Mouse (Mus musculus) embryonic facial prominence, embryonic 12.5 days (tissue): ENCODE results near the gene Epb41l2. TPM values are rescaled to one million over a fixed set of nuclear protein-coding genes. Genes with fewer than 3 reads are reported as not detected.

Experiments used
- ATAC-seq: fragments of 200-750 bp; cut with Nextera tagmentation; 2 replicates; pipeline ENCODE4 v1.8.0; 2017; ENCODE audit not compliant: insufficient number of reproducible peaks, insufficient read depth, low FRiP score, low TSS enrichment
- H3K27ac ChIP-seq: fragments of 300-500 bp; sonication (generic); 2 replicates; pipeline ENCODE4 v1.5.1; 2016; ENCODE audit warnings: mild to moderate bottlenecking
- H3K27me3 ChIP-seq: fragments of 300-500 bp; sonication (generic); 2 replicates; pipeline ENCODE4 v1.6.1; 2016; ENCODE audit warnings: mild to moderate bottlenecking, moderate library complexity
- H3K36me3 ChIP-seq: fragments of 300-500 bp; sonication (generic); 2 replicates; pipeline ENCODE4 v1.6.1; 2016; ENCODE audit warnings: mild to moderate bottlenecking
- H3K4me1 ChIP-seq: fragments of 300-500 bp; sonication (generic); 2 replicates; pipeline ENCODE4 v1.6.1; 2016
- H3K4me2 ChIP-seq: fragments of 300-500 bp; sonication (generic); replicated peaks from 2 replicates; pipeline ENCODE4 v1.6.1; 2016; ENCODE audit warnings: mild to moderate bottlenecking, moderate library complexity
- H3K4me3 ChIP-seq: fragments of 300-500 bp; sonication (generic); 2 replicates; pipeline ENCODE4 v1.5.1; 2016; ENCODE audit warnings: mild to moderate bottlenecking
- H3K9ac ChIP-seq: fragments of 300-500 bp; sonication (generic); 2 replicates; pipeline ENCODE4 v1.6.1; 2016; ENCODE audit warnings: mild to moderate bottlenecking, moderate library complexity
- H3K9me3 ChIP-seq: fragments of 300-500 bp; sonication (generic); 2 replicates; pipeline ENCODE4 v1.6.1; 2016; ENCODE audit warnings: mild to moderate bottlenecking, moderate library complexity
- WGBS: fragments of 180-500 bp; shearing (Covaris S2); methylation state at CpG from one replicate; pipeline ENCODE4 v1.1.7; 2016; 5-methylcytosine and 5-hydroxymethylcytosine counted together
- polyA plus RNA-seq: library from polyadenylated mRNA; unstranded; fragments of >200 nt; fragmentation: Nextera tagmentation; extraction: Ambion mirVana; gene quantifications from 2 replicates; pipeline ENCODE4 v1.2.1, GENCODE M21; 2016

The Epb41l2 gene
- polyA plus RNA-seq, 1 experiment from 2014 or later, result 96.7 TPM

DNA sequence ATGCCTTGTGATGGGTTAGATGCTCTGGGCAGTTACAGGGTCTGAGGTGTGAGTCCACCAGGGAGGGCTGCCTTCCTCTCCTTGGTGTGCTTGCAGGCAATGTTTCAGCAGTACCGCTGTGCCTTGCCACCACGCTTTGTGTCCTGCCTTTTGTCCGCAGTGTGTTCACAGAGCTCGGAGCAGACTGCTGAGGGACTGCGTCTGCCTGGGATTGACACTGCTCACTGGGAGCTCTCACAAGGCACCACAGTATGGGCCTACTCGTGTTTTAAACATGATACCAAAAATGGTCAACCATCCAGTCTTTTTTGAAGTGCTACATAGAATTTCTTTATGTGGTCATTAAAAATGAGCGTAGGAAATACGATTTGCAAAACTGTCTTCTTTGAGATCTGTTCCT is 164.1 kb downstream of the Epb41l2 start:
- Histone ChIP-seq H3K9me3 (no peaks in the 10 kb centered on the region), H3K27ac (no peak overlapping the region), H3K4me3 (no peak overlapping the region), H3K9ac (no peak overlapping the region), H3K27me3 (no peaks in the 10 kb centered on the region), H3K4me1 (no peaks in the 10 kb centered on the region), H3K4me2 (no peak overlapping the region), H3K36me3 (peaks cover 12% of the 10 kb centered on the region; the same call in 1 of the 2 replicates)
- ATAC-seq, result no peak
- 92% methylated on average over 8 of the region's 8 CpGs for WGBS

DNA sequence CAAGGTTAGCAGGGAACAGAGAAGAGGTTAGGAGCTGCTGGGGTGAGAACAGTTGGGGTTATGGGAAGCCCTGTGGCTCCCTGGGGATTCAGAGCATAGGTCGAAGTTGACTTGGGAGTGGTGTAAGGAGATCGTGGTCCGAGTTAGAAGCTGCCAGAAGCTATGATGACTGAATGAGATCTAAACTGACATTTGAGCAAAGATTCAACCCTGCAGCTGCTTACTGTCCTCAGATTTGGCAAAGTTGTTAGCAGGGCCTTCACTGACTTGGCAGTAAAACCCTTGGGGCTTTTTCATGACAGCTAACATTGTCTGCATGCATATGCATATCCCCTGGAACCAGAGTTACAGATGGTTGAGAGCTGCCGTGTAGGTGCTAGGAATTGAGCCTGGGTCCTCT is 166.6 kb downstream of the Epb41l2 start:
- ATAC-seq, result no peak
- Histone ChIP-seq H3K4me2 (no peak overlapping the region), H3K4me1 (no peaks in the 10 kb centered on the region), H3K9me3 (no peaks in the 10 kb centered on the region), H3K4me3 (no peak overlapping the region), H3K27ac (no peak overlapping the region), H3K27me3 (no peaks in the 10 kb centered on the region), H3K9ac (no peak overlapping the region), H3K36me3 (peaks cover 5% of the 10 kb centered on the region; the same call in 1 of the 2 replicates)
- 67% methylated on average over 4 of the region's 4 CpGs for WGBS

DNA sequence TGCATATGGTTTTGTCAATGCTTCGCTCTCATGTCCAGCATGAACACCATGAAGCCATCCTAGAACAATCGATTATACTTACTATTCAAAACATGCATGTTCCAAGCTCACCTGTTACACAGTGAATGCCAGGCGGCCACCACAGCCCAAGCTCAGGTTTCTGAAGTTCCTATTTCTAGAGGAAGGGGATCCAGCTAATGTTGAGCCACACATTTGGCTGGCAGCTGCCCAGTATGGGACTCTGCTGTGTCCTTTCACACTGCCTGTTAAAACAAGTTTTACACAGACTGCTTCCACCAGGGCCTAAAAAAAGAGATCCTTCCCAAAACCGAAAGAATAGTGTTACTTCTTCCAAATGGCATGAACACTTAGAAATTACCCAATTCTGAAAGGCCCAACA is 167.0 kb downstream of the Epb41l2 start:
- Histone ChIP-seq H3K4me2 (no peak overlapping the region), H3K27ac (no peak overlapping the region), H3K9ac (no peak overlapping the region), H3K9me3 (no peaks in the 10 kb centered on the region), H3K36me3 (peaks cover 5% of the 10 kb centered on the region; the same call in 1 of the 2 replicates), H3K4me3 (no peak overlapping the region), H3K27me3 (no peaks in the 10 kb centered on the region), H3K4me1 (peaks cover 3% of the 10 kb centered on the region; the same call in 1 of the 2 replicates)
- ATAC-seq, result no peak
- 92% methylated on average over 4 of the region's 4 CpGs for WGBS

GRCm38 (mm10) chr10:25527126-25527525 is 167.5 kb downstream of the Epb41l2 start:
- Histone ChIP-seq H3K4me1 (peaks cover 3% of the 10 kb centered on the region; the same call in 1 of the 2 replicates), H3K36me3 (peaks cover 5% of the 10 kb centered on the region; the same call in 1 of the 2 replicates), H3K27me3 (no peaks in the 10 kb centered on the region), H3K9me3 (no peaks in the 10 kb centered on the region), H3K4me2 (no peak overlapping the region), H3K27ac (no peak overlapping the region), H3K4me3 (no peak overlapping the region), H3K9ac (no peak overlapping the region)
- no peak for ATAC-seq
- WGBS, result 88% methylated on average over 3 of the region's 3 CpGs

DNA sequence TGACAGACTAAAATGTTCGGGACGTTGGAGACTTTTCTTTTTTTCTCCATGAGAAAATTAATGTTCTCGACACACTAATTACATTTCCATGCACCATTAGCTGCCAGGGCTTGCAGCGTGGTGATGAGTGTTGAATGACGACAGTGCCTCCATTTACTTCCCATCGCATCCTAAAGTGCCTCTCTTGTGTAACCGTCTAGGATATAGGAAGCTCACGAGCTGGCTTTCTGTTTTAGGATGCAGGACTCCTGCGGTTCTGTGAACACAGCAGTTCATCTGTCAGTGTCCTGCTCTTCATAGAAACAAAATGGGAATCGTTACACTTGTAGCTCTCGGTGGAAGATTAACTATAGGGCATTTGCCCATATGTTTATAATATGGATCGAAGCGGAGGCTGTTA is 171.7 kb downstream of the Epb41l2 start:
- Histone ChIP-seq H3K4me2 (no peak overlapping the region), H3K27ac (no peak overlapping the region), H3K27me3 (no peaks in the 10 kb centered on the region), H3K36me3 (no peaks in the 10 kb centered on the region), H3K4me3 (no peak overlapping the region), H3K9ac (no peak overlapping the region), H3K9me3 (no peaks in the 10 kb centered on the region), H3K4me1 (peaks cover 3% of the 10 kb centered on the region; the same call in 1 of the 2 replicates)
- WGBS, result 75% methylated on average over 13 of the region's 13 CpGs
- ATAC-seq, result no peak

DNA sequence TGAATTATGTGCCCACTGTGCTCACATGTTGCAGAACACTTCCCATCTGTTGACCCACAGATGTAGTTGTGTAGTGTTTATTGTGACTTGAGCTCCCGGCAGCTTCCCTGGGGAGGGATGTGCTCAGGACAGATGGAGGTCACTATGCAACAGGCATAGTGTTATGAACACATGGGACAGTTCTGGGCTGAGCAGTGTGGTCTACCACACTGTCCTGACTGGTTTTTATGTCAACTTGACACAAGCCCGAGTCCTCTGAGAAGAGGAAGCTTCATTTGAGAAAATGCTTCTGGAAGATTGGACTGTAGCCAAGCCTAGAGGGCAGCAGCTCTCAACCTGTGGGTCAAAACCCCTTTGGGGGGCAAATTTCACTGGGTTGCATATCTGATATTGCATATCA is 173.5 kb downstream of the Epb41l2 start:
- Histone ChIP-seq H3K9ac (no peak overlapping the region), H3K36me3 (no peaks in the 10 kb centered on the region), H3K27ac (no peak overlapping the region), H3K4me1 (peaks cover 3% of the 10 kb centered on the region; the same call in 1 of the 2 replicates), H3K27me3 (no peaks in the 10 kb centered on the region), H3K9me3 (no peaks in the 10 kb centered on the region), H3K4me2 (no peak overlapping the region), H3K4me3 (no peak overlapping the region)
- ATAC-seq, result no peak
- WGBS, result 72% methylated on average over 2 of the region's 2 CpGs

DNA sequence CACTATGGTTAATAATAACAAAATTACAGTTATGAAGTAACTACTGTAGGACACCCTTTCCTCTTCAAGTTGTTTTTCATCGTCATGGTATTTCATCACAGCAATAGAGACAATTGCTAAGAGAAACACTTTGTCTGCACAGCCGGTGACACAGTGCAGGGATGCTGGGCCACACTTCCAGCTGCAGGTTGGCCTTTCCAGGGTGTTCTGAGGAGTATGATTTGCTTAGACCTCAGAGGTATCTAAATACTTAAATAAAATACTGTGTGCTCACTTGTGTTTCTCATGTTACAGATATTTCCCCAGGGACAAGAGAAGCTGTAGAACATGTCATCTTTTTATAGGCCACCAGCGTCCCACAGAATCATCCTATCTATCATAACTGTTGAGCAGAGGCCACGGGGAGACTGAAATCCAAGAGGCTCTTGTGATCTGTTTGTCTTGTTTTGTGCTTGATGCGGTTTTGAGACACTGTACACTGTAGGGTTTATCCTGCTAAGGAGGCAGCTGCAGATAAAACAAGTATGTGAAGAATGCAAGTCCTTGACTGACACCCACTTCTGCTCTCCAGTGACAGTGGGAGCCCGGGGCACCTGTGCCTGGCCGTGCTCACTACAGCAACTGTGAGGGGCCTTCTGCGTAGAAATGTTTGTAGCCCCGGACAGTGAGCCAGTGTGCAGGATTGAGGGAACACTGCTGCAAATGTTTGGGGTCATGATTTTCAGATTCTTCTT is 174.1 kb downstream of the Epb41l2 start:
- peak; percentile 43; the same call in 1 of the 2 replicates for ATAC-seq
- Histone ChIP-seq H3K4me3 (no peak overlapping the region), H3K4me1 (peaks cover 3% of the 10 kb centered on the region; the same call in 1 of the 2 replicates), H3K36me3 (no peaks in the 10 kb centered on the region), H3K27me3 (no peaks in the 10 kb centered on the region), H3K27ac (no peak overlapping the region), H3K4me2 (no peak overlapping the region), H3K9ac (no peak overlapping the region), H3K9me3 (no peaks in the 10 kb centered on the region)
- WGBS, result 70% methylated on average over 9 of the region's 9 CpGs

DNA sequence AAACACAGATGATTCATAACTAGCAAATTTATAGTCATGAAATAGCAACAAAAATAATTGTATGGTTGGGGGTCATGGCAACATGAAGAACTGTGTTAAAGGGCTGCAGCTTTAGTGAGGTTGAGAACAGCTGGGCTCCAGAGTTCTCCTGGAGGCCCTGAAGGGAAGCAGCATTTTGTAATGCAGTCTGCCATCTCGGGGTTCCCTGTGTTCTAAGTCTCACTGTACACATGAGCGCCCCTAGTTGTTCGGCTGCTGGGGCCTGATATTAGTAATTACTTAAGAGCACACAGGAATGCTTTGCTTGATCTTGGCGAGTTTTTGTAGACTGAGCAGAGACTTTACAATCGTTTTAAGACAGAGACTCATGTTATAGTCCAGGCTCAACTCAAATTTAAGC is 174.9 kb downstream of the Epb41l2 start:
- no peaks in the 10 kb centered on the region for H3K9me3 ChIP-seq
- no peak overlapping the region for H3K4me3 ChIP-seq
- peaks cover 3% of the 10 kb centered on the region; the same call in 1 of the 2 replicates for H3K4me1 ChIP-seq
- H3K27me3 ChIP-seq, result no peaks in the 10 kb centered on the region
- H3K9ac ChIP-seq, result no peak overlapping the region
- no peak overlapping the region for H3K4me2 ChIP-seq
- 81% methylated on average over 5 of the region's 5 CpGs for WGBS
- no peak for ATAC-seq
- no peak overlapping the region for H3K27ac ChIP-seq
- H3K36me3 ChIP-seq, result no peaks in the 10 kb centered on the region

DNA sequence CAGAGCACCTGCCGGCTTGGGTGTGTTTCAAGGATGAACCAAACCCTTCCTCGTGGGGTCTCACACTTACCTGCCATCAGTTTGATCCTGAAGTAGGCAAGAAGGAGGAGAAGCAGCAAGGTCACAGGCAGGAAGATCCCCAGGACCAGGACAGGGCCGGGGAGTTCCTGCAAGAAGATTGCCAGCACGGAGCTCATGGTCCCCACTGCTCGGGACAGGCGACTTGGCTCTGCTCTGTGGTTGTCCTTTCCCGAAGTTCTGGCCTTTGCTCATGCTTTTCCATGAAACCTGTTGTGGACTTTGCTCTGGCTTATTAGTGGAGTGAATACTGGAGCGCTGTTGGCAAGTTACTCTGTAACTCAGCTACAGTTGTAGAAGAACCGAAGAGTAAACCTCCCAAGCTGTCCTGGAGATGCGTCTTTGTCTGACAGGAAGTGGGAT is 176.3 kb downstream of the Epb41l2 start, which contains the start of gene Smlr1:
Smlr1 (minus strand) TSS at position 377 of the 441 bp plus-strand sequence.
- no peaks in the 10 kb centered on the region for H3K36me3 ChIP-seq
- WGBS, result 91% methylated on average over 10 of the region's 10 CpGs
- no peaks in the 10 kb centered on the region for H3K27me3 ChIP-seq
- H3K9me3 ChIP-seq, result no peaks in the 10 kb centered on the region
- H3K4me1 ChIP-seq, result peaks cover 3% of the 10 kb centered on the region; the same call in 1 of the 2 replicates
- no peak within 1 kb of the TSS for H3K9ac ChIP-seq
- H3K4me2 ChIP-seq, result no peak within 1 kb of the TSS
- ATAC-seq, result no peak
- H3K4me3 ChIP-seq, result no peak within 1 kb of the TSS
- H3K27ac ChIP-seq, result no peak within 1 kb of the TSS

GRCm38 (mm10) chr10:25536621-25537020 is 177.0 kb downstream of the Epb41l2 start:
- no peaks in the 10 kb centered on the region for H3K27me3 ChIP-seq
- H3K4me1 ChIP-seq, result no peaks in the 10 kb centered on the region
- H3K9ac ChIP-seq, result no peak overlapping the region
- WGBS, result 88% methylated on average over 6 of the region's 6 CpGs
- no peak for ATAC-seq
- H3K4me3 ChIP-seq, result no peak overlapping the region
- H3K27ac ChIP-seq, result no peak overlapping the region
- no peaks in the 10 kb centered on the region for H3K9me3 ChIP-seq
- H3K4me2 ChIP-seq, result no peak overlapping the region
- no peaks in the 10 kb centered on the region for H3K36me3 ChIP-seq

DNA sequence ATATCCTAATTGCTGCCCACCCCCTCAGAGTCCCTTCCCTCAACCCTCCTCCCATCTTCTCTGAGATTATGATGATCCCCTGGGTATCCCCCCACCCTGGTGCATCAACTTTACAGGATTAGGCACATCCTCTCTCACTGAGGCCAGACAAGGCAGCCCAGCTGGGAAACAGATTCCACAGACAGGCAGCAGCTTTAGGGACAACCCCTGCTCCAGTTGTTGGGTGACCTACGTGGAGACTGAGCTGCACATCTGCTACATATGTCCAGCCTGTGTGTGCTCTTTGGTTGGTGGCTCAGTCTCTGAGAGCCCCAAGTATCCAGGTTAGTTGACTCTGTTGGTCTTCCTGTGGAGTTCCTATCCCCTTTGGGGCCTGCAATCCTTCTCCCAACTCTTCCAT is 179.1 kb downstream of the Epb41l2 start:
- WGBS, result 76% methylated on average over 1 of the region's 1 CpGs
- no peaks in the 10 kb centered on the region for H3K9me3 ChIP-seq
- no peak for ATAC-seq

DNA sequence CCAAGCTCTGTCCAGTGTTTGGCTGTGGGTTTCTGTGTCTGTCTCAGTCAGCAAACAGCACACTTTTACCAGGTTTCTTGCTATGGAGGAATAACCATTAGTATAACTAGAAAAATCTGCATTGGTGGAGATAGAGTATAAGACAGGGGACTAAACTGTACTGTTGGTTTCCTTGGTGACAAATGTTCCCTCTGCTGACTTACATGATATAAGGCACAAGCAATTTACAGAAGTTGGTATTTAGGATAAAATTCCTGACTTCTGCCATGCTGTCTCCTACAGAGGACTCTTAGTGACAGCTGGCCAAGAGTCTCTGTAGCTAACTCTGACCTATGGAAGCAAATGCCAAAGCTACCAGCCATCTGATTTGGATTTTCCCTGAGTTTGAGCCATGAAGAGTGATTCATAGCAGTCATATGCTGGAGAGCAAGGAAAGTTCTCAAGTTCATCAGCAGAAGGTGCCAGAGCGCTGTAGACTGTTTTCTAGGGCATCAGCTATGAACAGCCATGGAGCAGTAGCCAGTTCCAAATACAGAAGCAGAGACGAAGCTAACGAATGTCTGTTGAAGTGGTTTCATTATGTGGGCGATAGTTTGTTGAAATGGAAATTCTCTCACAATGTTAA is 179.7 kb downstream of the Epb41l2 start:
- no peak overlapping the region for H3K9ac ChIP-seq
- no peaks in the 10 kb centered on the region for H3K4me1 ChIP-seq
- 75% methylated on average over 4 of the region's 4 CpGs for WGBS
- H3K36me3 ChIP-seq, result no peaks in the 10 kb centered on the region
- no peaks in the 10 kb centered on the region for H3K27me3 ChIP-seq
- H3K4me3 ChIP-seq, result no peak overlapping the region
- no peak overlapping the region for H3K4me2 ChIP-seq
- ATAC-seq, result no peak
- H3K9me3 ChIP-seq, result no peaks in the 10 kb centered on the region
- no peak overlapping the region for H3K27ac ChIP-seq

More for the DNA sequence above, 179.1 kb downstream of the Epb41l2 start:
- H3K4me2 ChIP-seq, result no peak overlapping the region
- H3K27me3 ChIP-seq, result no peaks in the 10 kb centered on the region
- H3K36me3 ChIP-seq, result no peaks in the 10 kb centered on the region
- H3K4me1 ChIP-seq, result no peaks in the 10 kb centered on the region
- H3K27ac ChIP-seq, result no peak overlapping the region
- no peak overlapping the region for H3K4me3 ChIP-seq
- no peak overlapping the region for H3K9ac ChIP-seq
